Mouse (Mus musculus) liver (tissue): Measurements from ENCODE around the gene Lrrtm4.
A peak's percentile ranks its signal among the peaks of the same experiment; 100 is the strongest.

Experiments
- DNase-seq: peaks from one replicate; pipeline ENCODE4 v3.0.0-alpha.2; 2020; ENCODE audit warnings: mixed read lengths

Lrrtm4 gene

GRCm38 (mm10) chr6:80750769-80751168 is 732.1 kb downstream of the Lrrtm4 start:
- no peak for DNase-seq

GRCm38 (mm10) chr6:80760641-80761204 is 742.0 kb downstream of the Lrrtm4 start:
- no peak for DNase-seq

- peak; percentile 3 for DNase-seq
Measured at GRCm38 (mm10) chr6:80786282-80786681, 767.6 kb downstream of the Lrrtm4 start.

GRCm38 (mm10) chr6:80823753-80824152 is 805.1 kb downstream of the Lrrtm4 start:
- DNase-seq, result no peak

GRCm38 (mm10) chr6:80839784-80840183 is 821.1 kb downstream of the Lrrtm4 start:
- DNase-seq, result no peak

- no peak for DNase-seq
Measured at GRCm38 (mm10) chr6:80845294-80845693, 826.6 kb downstream of the Lrrtm4 start.

- DNase-seq, result no peak
Measured at GRCm38 (mm10) chr6:80856910-80857543, 838.4 kb downstream of the Lrrtm4 start.
